Mouse (Mus musculus) adrenal gland (tissue): Measurements from ENCODE around the gene Gfpt2.

ENCODE experiments used
- intact Hi-C: fragments of 180-260 bp; cut with DNase I; formaldehyde crosslinking; loops from one replicate; pipeline ENCODE4 v1.15.1; 2025

The Gfpt2 gene

GRCm38 (mm10) chr11:49835257-49835956, 41.4 kb downstream of the Gfpt2 start:
- intact Hi-C loops: no loop called here

GRCm38 (mm10) chr11:49837717-49838407, 43.9 kb downstream of the Gfpt2 start:
- intact Hi-C loops: no loop called here

- intact Hi-C loops: no loop called here
Measured at GRCm38 (mm10) chr11:49840666-49841065, 46.7 kb downstream of the Gfpt2 start.

GRCm38 (mm10) chr11:49841886-49842285, 47.9 kb downstream of the Gfpt2 start:
- intact Hi-C loops: no loop called here

- intact Hi-C loops: no loop called here
Measured at GRCm38 (mm10) chr11:49842718-49843117, 48.7 kb downstream of the Gfpt2 start.

- intact Hi-C loops: no loop called here
Measured at GRCm38 (mm10) chr11:49844311-49844710, 50.3 kb downstream of the Gfpt2 start.

GRCm38 (mm10) chr11:49844969-49845368, 51.0 kb downstream of the Gfpt2 start:
- intact Hi-C loops: loop anchor here (5.0 kb wide), 2 partner anchors 118 to 133 kb away; partner anchors contain the start of gene Cnot6

GRCm38 (mm10) chr11:49845958-49846357, 52.0 kb downstream of the Gfpt2 start:
- intact Hi-C loops: loop anchor here (5.0 kb wide), 2 partner anchors 119 to 134 kb away; partner anchors contain the start of gene Cnot6

GRCm38 (mm10) chr11:49846401-49847070, 52.6 kb downstream of the Gfpt2 start, which contains the start of gene Mapk9:
Gene Mapk9 (plus strand): TSS chr11:49846751.
- intact Hi-C loops: loop anchor here (5.0 kb wide), 2 partner anchors 119 to 134 kb away; partner anchors contain the start of gene Cnot6

- intact Hi-C loops: loop anchor here (5.0 kb wide), 2 partner anchors 120 to 135 kb away; partner anchors contain the start of gene Cnot6
Measured at GRCm38 (mm10) chr11:49847071-49847810, 53.3 kb downstream of the Gfpt2 start.

- intact Hi-C loops: loop anchor here (5.0 kb wide), 2 partner anchors 120 to 135 kb away; partner anchors contain the start of gene Cnot6
Measured at GRCm38 (mm10) chr11:49847811-49848078, 53.8 kb downstream of the Gfpt2 start.

GRCm38 (mm10) chr11:49848080-49848815, 54.3 kb downstream of the Gfpt2 start:
- intact Hi-C loops: loop anchor here (5.0 kb wide), 2 partner anchors 121 to 136 kb away; partner anchors contain the start of gene Cnot6

GRCm38 (mm10) chr11:49850331-49850730, 56.4 kb downstream of the Gfpt2 start:
- intact Hi-C loops: no loop called here

GRCm38 (mm10) chr11:49855144-49855543, 61.2 kb downstream of the Gfpt2 start:
- intact Hi-C loops: no loop called here

GRCm38 (mm10) chr11:49861139-49861538, 67.2 kb downstream of the Gfpt2 start:
- intact Hi-C loops: no loop called here

- intact Hi-C loops: no loop called here
Measured at GRCm38 (mm10) chr11:49863926-49864325, 69.9 kb downstream of the Gfpt2 start.

- intact Hi-C loops: loop anchor here (5.0 kb wide), 1 partner anchor 140 kb away; no protein-coding TSS in a partner anchor
Measured at GRCm38 (mm10) chr11:49867320-49867719, 73.3 kb downstream of the Gfpt2 start.

- intact Hi-C loops: loop anchor here (2.0 to 5.0 kb wide), 2 partner anchors 142 to 217 kb away; no protein-coding TSS in a partner anchor
Measured at GRCm38 (mm10) chr11:49869762-49870161, 75.8 kb downstream of the Gfpt2 start.

GRCm38 (mm10) chr11:49871914-49872313, 77.9 kb downstream of the Gfpt2 start:
- intact Hi-C loops: loop anchor here (2.0 kb wide), 1 partner anchor 219 kb away; no protein-coding TSS in a partner anchor

- intact Hi-C loops: no loop called here
Measured at GRCm38 (mm10) chr11:49872779-49873178, 78.8 kb downstream of the Gfpt2 start.
